Mouse (Mus musculus) heart, embryonic 16.5 days (tissue): Measurements from ENCODE around the gene B3galt1. TPM values are rescaled to one million over a fixed set of nuclear protein-coding genes. Genes with fewer than 3 reads are reported as not detected.

ENCODE experiments used
- ATAC-seq: fragments of 200-750 bp; cut with Nextera tagmentation; replicated peaks from 2 replicates; pipeline ENCODE4 v1.8.0; 2017; ENCODE audit warnings: moderate number of reproducible peaks; ENCODE audit not compliant: insufficient read depth, low FRiP score; ENCODE audit errors: extremely low read depth
- H3K27ac ChIP-seq: fragments of 300-500 bp; sonication (generic); 2 replicates; pipeline ENCODE4 v1.5.1; 2014; ENCODE audit warnings: mild to moderate bottlenecking, low read length, control low read depth, moderate library complexity
- H3K27me3 ChIP-seq: fragments of 300-500 bp; sonication (generic); 2 replicates; pipeline ENCODE4 v1.6.1; 2014; ENCODE audit warnings: low read length, mixed read lengths; ENCODE audit not compliant: control insufficient read depth, insufficient read depth
- H3K36me3 ChIP-seq: fragments of 300-500 bp; sonication (generic); 2 replicates; pipeline ENCODE4 v1.6.1; 2014; ENCODE audit not compliant: control insufficient read depth, insufficient read depth
- H3K4me1 ChIP-seq: fragments of 300-500 bp; sonication (generic); 2 replicates; pipeline ENCODE4 v1.6.1; 2014; ENCODE audit warnings: low read length, mixed read lengths; ENCODE audit not compliant: control insufficient read depth, insufficient read depth
- H3K4me2 ChIP-seq: fragments of 300-500 bp; sonication (generic); 2 replicates; pipeline ENCODE4 v1.6.1; 2014; ENCODE audit warnings: low read depth, mild to moderate bottlenecking, control low read depth, low read length
- H3K4me3 ChIP-seq: fragments of 300-500 bp; sonication (generic); 2 replicates; pipeline ENCODE4 v1.5.1; 2014; ENCODE audit warnings: mild to moderate bottlenecking, control low read depth, low read length
- H3K9ac ChIP-seq: fragments of 300-500 bp; sonication (generic); 2 replicates; pipeline ENCODE4 v1.6.1; 2014; ENCODE audit warnings: low read length, control low read depth
- H3K9me3 ChIP-seq: fragments of 300-500 bp; sonication (generic); replicated peaks from 2 replicates; pipeline ENCODE4 v1.6.1; 2016; ENCODE audit warnings: low read length; ENCODE audit not compliant: control insufficient read depth
- WGBS: fragments of 180-500 bp; shearing (Covaris S2); extraction: QIAGEN DNeasy Blood & Tissue Kit; methylation state at CpG from one replicate; pipeline ENCODE4 v1.1.7; 2014; 5-methylcytosine and 5-hydroxymethylcytosine counted together
- polyA plus RNA-seq: library from polyadenylated mRNA; unstranded; fragments of >200 nt; fragmentation: Nextera tagmentation; extraction: Ambion mirVana; gene quantifications from 2 replicates; pipeline ENCODE4 v1.2.1, GENCODE M21; 2015

The B3galt1 gene
- polyA plus RNA-seq, 1 experiment from 2014 or later: 5.7 TPM

GRCm38 (mm10) chr2:67977620-67978262, 412.1 kb downstream of the B3galt1 start:
- Histone ChIP-seq H3K9me3 (no peaks in the 10 kb centered on the region), H3K36me3 (no peaks in the 10 kb centered on the region), H3K4me3 (no peak overlapping the region), H3K27ac (no peak overlapping the region), H3K9ac (no peak overlapping the region), H3K27me3 (no peaks in the 10 kb centered on the region), H3K4me1 (no peaks in the 10 kb centered on the region), H3K4me2 (no peak overlapping the region)
- ATAC-seq: no peak
- 62% methylated on average over 6 of the region's 6 CpGs for WGBS

GRCm38 (mm10) chr2:67983563-67983962, 417.9 kb downstream of the B3galt1 start:
- Histone ChIP-seq H3K4me1 (no peaks in the 10 kb centered on the region), H3K9ac (no peak overlapping the region), H3K27ac (no peak overlapping the region), H3K27me3 (no peaks in the 10 kb centered on the region), H3K9me3 (no peaks in the 10 kb centered on the region), H3K4me3 (no peak overlapping the region), H3K4me2 (no peak overlapping the region), H3K36me3 (no peaks in the 10 kb centered on the region)
- no peak for ATAC-seq
- WGBS: 84% methylated on average over 3 of the region's 3 CpGs

- 70% methylated on average over 3 of the region's 3 CpGs for WGBS
- H3K4me2 ChIP-seq: no peak overlapping the region
- no peaks in the 10 kb centered on the region for H3K9me3 ChIP-seq
- ATAC-seq: no peak
- H3K27ac ChIP-seq: no peak overlapping the region
- no peaks in the 10 kb centered on the region for H3K36me3 ChIP-seq
- H3K9ac ChIP-seq: no peak overlapping the region
- no peak overlapping the region for H3K4me3 ChIP-seq
- H3K27me3 ChIP-seq: no peaks in the 10 kb centered on the region
- H3K4me1 ChIP-seq: no peaks in the 10 kb centered on the region
Measured at GRCm38 (mm10) chr2:67985133-67985532, 419.5 kb downstream of the B3galt1 start.

- no peaks in the 10 kb centered on the region for H3K27me3 ChIP-seq
- H3K4me1 ChIP-seq: no peaks in the 10 kb centered on the region
- no peaks in the 10 kb centered on the region for H3K9me3 ChIP-seq
- H3K4me2 ChIP-seq: no peak overlapping the region
- no peak overlapping the region for H3K4me3 ChIP-seq
- WGBS: 93% methylated on average over 1 of the region's 1 CpGs
- no peak overlapping the region for H3K9ac ChIP-seq
- no peaks in the 10 kb centered on the region for H3K36me3 ChIP-seq
- no peak overlapping the region for H3K27ac ChIP-seq
- no peak for ATAC-seq
Measured at GRCm38 (mm10) chr2:67993421-67993820, 427.8 kb downstream of the B3galt1 start.

- no peaks in the 10 kb centered on the region for H3K36me3 ChIP-seq
- H3K9ac ChIP-seq: no peak overlapping the region
- H3K4me2 ChIP-seq: no peak overlapping the region
- ATAC-seq: no peak
- H3K27ac ChIP-seq: no peak overlapping the region
- no peaks in the 10 kb centered on the region for H3K4me1 ChIP-seq
- H3K4me3 ChIP-seq: no peak overlapping the region
- 77% methylated on average over 1 of the region's 1 CpGs for WGBS
- no peaks in the 10 kb centered on the region for H3K9me3 ChIP-seq
- no peaks in the 10 kb centered on the region for H3K27me3 ChIP-seq
Measured at GRCm38 (mm10) chr2:68003091-68003490, 437.4 kb downstream of the B3galt1 start.

GRCm38 (mm10) chr2:68005210-68005609, 439.5 kb downstream of the B3galt1 start:
- Histone ChIP-seq H3K9ac (no peak overlapping the region), H3K9me3 (no peaks in the 10 kb centered on the region), H3K27ac (no peak overlapping the region), H3K4me1 (no peaks in the 10 kb centered on the region), H3K4me3 (no peak overlapping the region), H3K4me2 (no peak overlapping the region), H3K36me3 (no peaks in the 10 kb centered on the region), H3K27me3 (no peaks in the 10 kb centered on the region)
- 91% methylated on average over 9 of the region's 9 CpGs for WGBS
- ATAC-seq: no peak

- no peaks in the 10 kb centered on the region for H3K27me3 ChIP-seq
- 79% methylated on average over 7 of the region's 7 CpGs for WGBS
- no peak overlapping the region for H3K4me2 ChIP-seq
- no peak overlapping the region for H3K27ac ChIP-seq
- no peaks in the 10 kb centered on the region for H3K9me3 ChIP-seq
- H3K36me3 ChIP-seq: no peaks in the 10 kb centered on the region
- no peaks in the 10 kb centered on the region for H3K4me1 ChIP-seq
- no peak overlapping the region for H3K9ac ChIP-seq
- H3K4me3 ChIP-seq: no peak overlapping the region
- ATAC-seq: no peak
Measured at GRCm38 (mm10) chr2:68005711-68006110, 440.0 kb downstream of the B3galt1 start.

- Histone ChIP-seq H3K9ac (no peak overlapping the region), H3K27me3 (no peaks in the 10 kb centered on the region), H3K9me3 (no peaks in the 10 kb centered on the region), H3K36me3 (no peaks in the 10 kb centered on the region), H3K4me1 (no peaks in the 10 kb centered on the region), H3K4me3 (no peak overlapping the region), H3K27ac (no peak overlapping the region), H3K4me2 (no peak overlapping the region)
- 76% methylated on average over 4 of the region's 4 CpGs for WGBS
- no peak for ATAC-seq
Measured at GRCm38 (mm10) chr2:68011336-68011735, 445.7 kb downstream of the B3galt1 start.

GRCm38 (mm10) chr2:68020251-68020680, 454.6 kb downstream of the B3galt1 start:
- Histone ChIP-seq H3K9ac (no peak overlapping the region), H3K9me3 (no peaks in the 10 kb centered on the region), H3K4me3 (no peak overlapping the region), H3K36me3 (no peaks in the 10 kb centered on the region), H3K27ac (no peak overlapping the region), H3K4me2 (no peak overlapping the region), H3K27me3 (no peaks in the 10 kb centered on the region), H3K4me1 (no peaks in the 10 kb centered on the region)
- WGBS: 71% methylated on average over 5 of the region's 5 CpGs
- ATAC-seq: no peak
